In genomic region chr16:36276796-36277195, GRCm38 (mm10) we compare ENCODE assay signal across 6 mouse cellular contexts. TPM values are rescaled to one million over a fixed set of nuclear protein-coding genes. Genes with fewer than 3 reads are reported as not detected.
"Had no signal": no experiment of that assay in that cellular context is flagged by ENCODE, and none has a peak within 500 bp of the region (broad histone marks: within the 10 kb centered on the region; RNA-seq: fewer than 3 reads in every experiment).

Stfa1 (plus strand) TSS chr16:36276951.

RNA-seq across cellular contexts. Expression of gene Stfa1, which starts in this region (rescaled TPM):
- total RNA-seq: layer of hippocampus, postnatal 25 days; left cerebral cortex, adult 2 months; left cerebral cortex, postnatal 14 days; megakaryocyte-erythroid progenitor cell, adult 5-6 weeks had no signal
- polyA plus RNA-seq: lung, adult 2 months; spleen, adult 2 months had no signal
